Mouse (Mus musculus) embryonic fibroblast, embryonic 13.5 days (primary cell): ENCODE measurements around the gene Tap1. TPM values are rescaled to one million over a fixed set of nuclear protein-coding genes. Genes with fewer than 3 reads are reported as not detected.
"Not testable (repeated sequence)": the region's sequence is repeated elsewhere in the genome, so short reads cannot be mapped to it uniquely, and the experiment has no call there.

Experiments used
- H3K27ac ChIP-seq: 2 replicates; pipeline ENCODE4 v1.5.1; 2012; ENCODE audit warnings: low read length, control low read depth, inconsistent platforms; ENCODE audit not compliant: insufficient read depth
- H3K4me1 ChIP-seq: 2 replicates; pipeline ENCODE4 v1.6.1; 2011; ENCODE audit warnings: low read length; ENCODE audit not compliant: control insufficient read depth, insufficient read depth
- H3K4me3 ChIP-seq: 2 replicates; pipeline ENCODE4 v1.5.1; 2011; ENCODE audit warnings: mild to moderate bottlenecking, control low read depth, low read length; ENCODE audit not compliant: insufficient read depth
- CTCF ChIP-seq: IDR thresholded peaks from 2 replicates; pipeline ENCODE4 v1.5.1; 2011; ENCODE audit warnings: mild to moderate bottlenecking, control low read depth, low read length, moderate library complexity, borderline replicate concordance; ENCODE audit not compliant: insufficient read depth
- POLR2A ChIP-seq: IDR thresholded peaks from 2 replicates; pipeline ENCODE4 v1.6.1; 2011; ENCODE audit warnings: low read depth, mild to moderate bottlenecking, control low read depth, low read length, moderate library complexity
- polyA plus RNA-seq: library from polyadenylated mRNA; stranded (reverse); fragments of >200 nt; gene quantifications from 2 replicates; pipeline ENCODE4 v1.2.4, GENCODE M21; 2011; ENCODE audit warnings: low read depth; ENCODE audit not compliant: missing spikeins, insufficient read length

The Tap1 gene
- polyA plus RNA-seq, 1 experiment, result 17.8 TPM

DNA sequence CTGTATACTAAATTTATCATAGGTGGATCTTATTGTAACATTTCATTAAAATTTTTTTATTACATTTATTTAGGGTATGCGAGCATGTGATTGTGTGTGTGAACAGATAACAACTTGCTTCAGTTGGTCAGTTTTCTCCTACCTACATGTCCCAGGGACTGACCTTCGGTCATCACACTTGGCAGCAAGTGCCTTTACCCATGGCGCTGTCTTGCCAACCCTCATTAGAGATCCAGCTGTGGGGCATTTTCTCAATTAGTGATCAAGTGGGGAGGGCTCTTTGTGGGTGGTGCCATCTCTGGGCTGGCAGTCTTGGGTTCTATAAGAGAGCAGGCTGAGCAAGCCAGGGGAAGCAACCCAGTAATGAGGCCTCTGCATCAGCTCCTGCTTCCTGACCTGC lies 37.5 kb downstream of the Tap1 start:
- Histone ChIP-seq H3K27ac (no peak overlapping the region), H3K4me1 (no peaks in the 10 kb centered on the region), H3K4me3 (no peak overlapping the region)
- TF ChIP-seq POLR2A, result no peak
- no peak for TF ChIP-seq CTCF

DNA sequence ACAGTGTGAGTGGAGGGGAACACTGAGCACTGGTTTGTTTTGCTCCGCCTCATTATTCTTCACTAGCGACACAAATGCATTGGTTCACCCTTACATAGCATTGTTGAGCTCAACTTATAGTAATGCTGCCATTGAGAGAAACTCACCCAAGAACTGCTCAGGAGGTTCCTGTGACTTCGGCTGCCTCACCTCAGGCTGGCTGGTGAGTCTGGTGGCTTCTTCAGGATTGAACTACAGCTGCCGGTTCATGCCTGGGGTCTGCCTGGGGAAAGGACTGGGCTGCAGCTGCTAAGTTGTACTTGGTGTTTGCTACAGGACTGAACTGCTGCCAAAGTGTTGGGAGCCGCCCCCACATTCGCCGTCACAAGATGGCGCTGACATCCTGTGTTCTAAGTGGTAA lies 38.1 kb downstream of the Tap1 start:
- TF ChIP-seq CTCF, result no peak
- TF ChIP-seq POLR2A, result no peak
- no peaks in the 10 kb centered on the region for H3K4me1 ChIP-seq

DNA sequence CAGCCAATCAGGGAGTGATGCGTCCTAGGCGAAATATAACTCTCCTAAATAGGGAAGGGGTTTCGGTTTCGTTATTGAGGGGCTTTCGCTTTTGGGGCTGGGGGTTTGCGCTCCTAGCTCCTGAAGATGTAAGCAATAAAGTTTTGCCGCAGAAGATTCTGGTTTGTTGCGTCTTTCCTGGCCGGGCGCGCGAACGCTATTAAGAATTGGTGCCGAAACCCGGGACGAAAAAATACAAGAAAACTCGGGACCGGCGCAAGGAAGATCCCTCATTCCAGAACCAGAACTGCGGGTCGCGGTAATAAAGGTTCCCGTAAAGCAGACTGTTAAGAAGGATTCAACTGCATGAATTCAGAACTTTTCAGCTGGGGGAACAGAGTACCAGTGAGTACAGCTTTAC lies 38.6 kb downstream of the Tap1 start:
- H3K27ac ChIP-seq, H3K4me3 ChIP-seq, H3K4me1 ChIP-seq: not testable (repeated sequence)

More for the DNA sequence above, 38.1 kb downstream of the Tap1 start:
- Histone ChIP-seq H3K27ac (no peak overlapping the region), H3K4me3 (no peak overlapping the region)

DNA sequence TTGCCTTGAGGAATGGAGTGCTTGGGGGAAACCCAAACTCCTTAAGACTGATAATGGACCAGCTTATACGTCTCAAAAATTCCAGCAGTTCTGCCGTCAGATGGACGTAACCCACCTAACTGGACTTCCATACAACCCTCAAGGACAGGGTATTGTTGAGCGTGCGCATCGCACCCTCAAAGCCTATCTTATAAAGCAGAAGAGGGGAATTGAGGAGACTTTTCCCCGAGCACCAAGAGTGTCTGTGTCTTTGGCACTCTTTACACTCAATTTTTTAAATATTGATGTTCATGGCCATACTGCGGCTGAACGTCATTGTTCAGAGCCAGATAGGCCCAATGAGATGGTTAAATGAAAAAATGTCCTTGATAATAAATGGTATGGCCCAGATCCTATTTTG lies 43.6 kb downstream of the Tap1 start:
- not testable (repeated sequence) for H3K4me1 ChIP-seq, H3K27ac ChIP-seq, H3K4me3 ChIP-seq

DNA sequence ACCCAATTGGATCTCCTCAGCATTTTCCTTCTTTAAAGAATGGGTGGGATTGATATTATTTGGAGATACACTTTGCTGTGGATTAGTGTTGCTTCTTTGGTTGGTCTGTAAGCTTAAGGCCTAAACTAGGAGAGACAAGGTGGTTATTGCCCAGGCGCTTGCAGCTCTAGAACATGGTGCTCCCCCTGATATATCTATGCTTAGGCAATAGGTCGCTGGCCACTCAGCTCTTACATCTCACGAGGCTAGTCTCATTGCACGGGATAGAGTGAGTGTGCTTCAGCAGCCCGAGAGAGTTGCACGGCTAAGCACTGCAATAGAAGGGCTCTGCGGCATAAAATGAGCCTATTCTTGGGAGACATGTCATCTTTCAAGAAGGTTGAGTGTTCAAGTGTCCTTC lies 44.7 kb downstream of the Tap1 start:
- H3K27ac ChIP-seq, H3K4me3 ChIP-seq, H3K4me1 ChIP-seq: not testable (repeated sequence)

DNA sequence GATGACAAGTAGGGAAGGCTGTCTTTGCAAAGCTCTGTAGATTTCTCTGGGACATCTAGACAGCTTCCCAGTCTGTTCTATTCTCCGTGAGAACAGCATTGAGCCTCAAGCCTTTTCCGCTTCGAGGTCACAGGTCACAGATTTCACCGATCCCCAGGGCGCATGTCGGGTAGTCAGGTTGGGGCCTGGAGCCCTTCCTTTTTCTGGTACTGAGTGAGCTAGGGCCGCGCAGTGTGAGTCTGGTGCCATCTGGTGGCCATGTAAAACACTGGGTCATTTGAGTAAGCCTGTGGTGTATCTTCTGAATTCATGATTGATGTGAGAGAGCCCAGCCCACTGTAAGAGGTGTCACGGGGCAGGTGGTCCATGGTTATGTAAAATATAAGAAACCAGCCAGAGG lies 47.6 kb downstream of the Tap1 start:
- TF ChIP-seq POLR2A, result no peak
- TF ChIP-seq CTCF, result peak; percentile 86
- no peak overlapping the region for H3K27ac ChIP-seq

DNA sequence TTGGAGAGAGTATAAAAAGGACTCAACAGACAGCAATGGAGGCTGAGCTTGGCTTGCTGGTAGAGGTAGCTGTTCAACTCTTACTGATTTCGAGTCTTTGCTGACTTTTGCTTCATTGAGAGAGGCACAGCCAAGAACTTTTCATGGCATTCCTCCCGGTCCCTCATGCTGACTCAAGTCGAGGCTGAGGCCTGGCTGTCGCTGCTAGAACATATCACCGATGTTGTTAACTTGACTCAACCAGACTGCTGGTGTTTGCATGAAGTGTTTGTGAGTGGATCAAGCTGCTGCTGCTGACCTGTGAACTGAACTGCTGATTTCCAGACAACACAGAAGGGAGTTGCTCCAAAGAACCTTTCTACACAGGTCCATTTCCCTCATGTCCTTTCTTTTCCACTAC lies 49.3 kb downstream of the Tap1 start:
- Histone ChIP-seq H3K4me1 (no peaks in the 10 kb centered on the region), H3K4me3 (no peak overlapping the region), H3K27ac (no peak overlapping the region)
- TF ChIP-seq POLR2A (no peak), CTCF (no peak)

More for the DNA sequence above, 47.6 kb downstream of the Tap1 start:
- no peak overlapping the region for H3K4me3 ChIP-seq
- no peaks in the 10 kb centered on the region for H3K4me1 ChIP-seq

DNA sequence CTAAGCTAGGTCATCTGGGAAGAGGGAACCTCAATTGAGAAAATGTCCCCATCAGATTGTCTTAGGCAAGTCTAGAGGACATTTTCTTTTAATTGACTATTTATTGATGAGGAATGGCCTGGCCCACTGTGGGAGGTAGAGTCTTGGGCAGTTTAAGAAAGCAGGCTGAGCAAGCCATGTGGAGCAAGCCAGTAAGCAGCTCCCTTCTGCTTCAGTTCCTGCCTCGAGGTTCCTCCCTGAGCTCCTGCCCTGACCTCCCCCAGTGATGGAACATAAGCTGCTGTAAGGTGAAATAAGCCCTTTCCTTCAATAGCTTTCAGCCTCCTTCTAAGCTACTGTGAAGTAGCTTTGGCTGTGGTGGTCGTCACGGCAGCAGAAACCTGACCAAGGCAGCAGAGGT lies 50.4 kb downstream of the Tap1 start:
- TF ChIP-seq CTCF (no peak), POLR2A (no peak)
- H3K27ac ChIP-seq, result no peak overlapping the region
- no peaks in the 10 kb centered on the region for H3K4me1 ChIP-seq
- no peak overlapping the region for H3K4me3 ChIP-seq

DNA sequence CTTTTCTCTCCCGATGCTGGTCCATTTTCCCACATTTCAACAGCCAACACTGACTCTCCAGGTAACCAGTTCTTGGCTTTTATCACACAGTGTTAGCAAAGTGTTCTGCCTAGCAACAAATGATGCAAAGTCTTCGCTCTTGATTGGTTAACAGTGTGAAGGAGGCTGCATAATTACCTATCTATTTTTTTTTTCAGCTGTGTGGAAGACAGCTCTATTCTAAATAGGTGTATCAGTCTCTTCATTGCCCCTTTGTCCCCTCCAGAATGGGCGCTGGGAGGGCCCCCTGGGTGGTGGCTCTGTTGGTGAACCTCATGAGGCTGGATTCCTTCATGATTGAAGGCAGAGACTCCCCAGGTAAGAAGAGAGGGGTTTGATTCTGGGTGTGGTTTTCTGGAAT lies 51.4 kb downstream of the Tap1 start, which contains the start of gene H2-Ob:
TSS of gene H2-Ob (plus strand) at position 198 of the 400 bp plus-strand sequence.
- no peak within 1 kb of the TSS for H3K4me3 ChIP-seq
- TF ChIP-seq CTCF (no peak), POLR2A (no peak)
- H3K27ac ChIP-seq, result no peak within 1 kb of the TSS
- no peaks in the 10 kb centered on the region for H3K4me1 ChIP-seq

DNA sequence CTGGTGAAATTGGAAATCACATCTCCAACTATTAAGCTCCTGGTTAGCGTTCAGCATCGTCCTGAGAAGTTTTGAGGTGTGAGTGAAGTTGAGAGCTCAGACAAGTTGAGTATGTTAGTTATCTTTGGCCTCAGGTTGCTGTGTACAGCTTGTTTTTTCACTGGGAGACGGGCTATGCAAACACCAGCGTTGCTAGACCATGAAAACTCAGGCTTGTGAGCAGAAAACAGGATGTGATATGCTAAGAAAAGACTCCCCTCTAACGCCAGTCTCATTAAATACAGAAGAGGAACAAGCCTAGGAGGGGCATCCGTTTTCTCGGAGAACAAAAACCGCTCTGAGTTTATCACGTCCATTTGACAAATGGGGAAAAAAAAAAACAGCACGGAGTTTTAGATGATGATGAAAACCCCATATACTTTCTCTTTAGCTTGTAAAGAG lies 52.3 kb downstream of the Tap1 start:
- H3K4me1 ChIP-seq, result no peaks in the 10 kb centered on the region
- H3K4me3 ChIP-seq, result no peak overlapping the region
- TF ChIP-seq POLR2A (no peak), CTCF (no peak)
- no peak overlapping the region for H3K27ac ChIP-seq

DNA sequence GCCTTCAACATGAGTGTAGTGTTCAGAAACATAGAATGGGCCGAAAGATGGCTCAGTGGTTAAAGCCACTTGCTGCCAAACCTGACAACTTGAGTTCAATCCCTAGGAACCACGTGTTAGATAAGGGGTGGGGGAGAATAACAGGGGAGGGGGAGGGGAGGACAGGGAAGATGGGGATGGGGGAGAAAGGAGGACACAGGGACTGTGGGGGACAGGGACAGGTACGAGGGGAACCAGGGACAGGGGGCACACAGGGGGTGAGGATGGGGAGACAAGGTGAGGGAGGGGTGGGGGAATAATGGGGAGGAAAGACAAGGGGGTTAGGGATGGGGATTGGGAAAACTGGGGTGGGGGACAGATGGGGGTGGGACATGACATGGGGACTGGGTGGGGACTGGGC lies 53.0 kb downstream of the Tap1 start:
- no peak overlapping the region for H3K27ac ChIP-seq
- no peaks in the 10 kb centered on the region for H3K4me1 ChIP-seq
- TF ChIP-seq CTCF (no peak), POLR2A (no peak)
- no peak overlapping the region for H3K4me3 ChIP-seq
